Comparison of ENCODE assay signal across 8 mouse cellular contexts in genomic region chr17:84419326-84420275, GRCm38 (mm10). TPM values are rescaled to one million over a fixed set of nuclear protein-coding genes. Genes with fewer than 3 reads are reported as not detected.
DNase-seq lines count a peak whose midpoint lies in the region; ATAC-seq and TF ChIP-seq lines count a peak whose summit lies in the region.

No protein-coding gene starts in this region.

- H3K27me3 ChIP-seq in kidney, embryonic 15.5 days = no peaks in the 10 kb centered on the region
- H3K27me3 ChIP-seq in kidney, adult 2 months (replicated peaks; ENCODE audit: control insufficient read depth, insufficient read depth, low read length) = no peaks in the 10 kb centered on the region
- H3K27me3 ChIP-seq in intestine, embryonic 16.5 days (replicated peaks; ENCODE audit: control insufficient read depth, insufficient read depth, low read length) = no peaks in the 10 kb centered on the region
- no peaks in the 10 kb centered on the region for H3K27me3 ChIP-seq in lung, embryonic 16.5 days (ENCODE audit: control insufficient read depth, insufficient read depth, low read depth, low read length)

- no peak for DNase-seq in kidney, adult 2 months
- DNase-seq in brain, embryonic 14.5 days (ENCODE audit: low read depth) = peak; percentile 38
- DNase-seq in thymus, postnatal 10 days (ENCODE audit: low spot score in 2 of 2) = peak; percentile 16 to 34
- DNase-seq in yolk sac, embryonic 10.5 days (ENCODE audit: low spot score) = no peak
- no peak for DNase-seq in adrenal gland, postnatal 4 days (ENCODE audit: low spot score in 2 of 2)

- H3K4me3 ChIP-seq in kidney, embryonic 15.5 days (replicated peaks) = no peak overlapping the region
- no peak overlapping the region for H3K4me3 ChIP-seq in kidney, adult 2 months (ENCODE audit: insufficient read depth, low read depth, low read length)
- H3K4me3 ChIP-seq in intestine, embryonic 16.5 days (ENCODE audit: low read length) = no peak overlapping the region
- H3K4me3 ChIP-seq in lung, embryonic 16.5 days (ENCODE audit: low read length) = no peak overlapping the region

- ATAC-seq in kidney, embryonic 15.5 days (replicated peaks; ENCODE audit: low FRiP score) = peak; percentile 71
- peak; percentile 36; the same call in 1 of the 2 replicates for ATAC-seq in intestine, embryonic 16.5 days
- ATAC-seq in lung, embryonic 16.5 days (ENCODE audit: low read depth) = peak; percentile 87; the same call in 1 of the 2 replicates

- H3K4me2 ChIP-seq in kidney, embryonic 15.5 days = no peak overlapping the region
- no peak overlapping the region for H3K4me2 ChIP-seq in intestine, embryonic 16.5 days (ENCODE audit: low read depth, low read length)
- H3K4me2 ChIP-seq in lung, embryonic 16.5 days (ENCODE audit: low read depth, low read length) = no peak overlapping the region

- H3K9ac ChIP-seq in kidney, embryonic 15.5 days = no peak overlapping the region
- no peak overlapping the region for H3K9ac ChIP-seq in intestine, embryonic 16.5 days (ENCODE audit: low read depth, low read length)
- peak overlapping the region; percentile 22; the same call in 1 of the 2 replicates for H3K9ac ChIP-seq in lung, embryonic 16.5 days (ENCODE audit: low read length)

- H3K4me1 ChIP-seq in kidney, embryonic 15.5 days = peaks cover 9% of the 10 kb centered on the region
- no peaks in the 10 kb centered on the region for H3K4me1 ChIP-seq in kidney, adult 2 months (ENCODE audit: control insufficient read depth, insufficient read depth, low read length)
- peaks cover 5% of the 10 kb centered on the region for H3K4me1 ChIP-seq in intestine, embryonic 16.5 days (ENCODE audit: control insufficient read depth, insufficient read depth, low read length)
- peaks cover 9% of the 10 kb centered on the region for H3K4me1 ChIP-seq in lung, embryonic 16.5 days (replicated peaks; ENCODE audit: control insufficient read depth, insufficient read depth, low read length)

- H3K36me3 ChIP-seq in kidney, embryonic 15.5 days = peaks cover 51% of the 10 kb centered on the region
- peaks cover 3% of the 10 kb centered on the region for H3K36me3 ChIP-seq in kidney, adult 2 months (ENCODE audit: control insufficient read depth, insufficient read depth, low read length)
- peaks cover 8% of the 10 kb centered on the region for H3K36me3 ChIP-seq in intestine, embryonic 16.5 days (ENCODE audit: control insufficient read depth, insufficient read depth, low read length)
- peaks cover 10% of the 10 kb centered on the region for H3K36me3 ChIP-seq in lung, embryonic 16.5 days (ENCODE audit: control insufficient read depth, insufficient read depth, low read length)

- no peak for TF ChIP-seq CTCF in kidney, adult 2 months (conservative IDR thresholded peaks at IDR 0.05; ENCODE audit: insufficient read depth, insufficient read length, low read depth, low read length)
- TF ChIP-seq CTCF in brain, embryonic 14.5 days (IDR thresholded peaks at IDR 0.05; ENCODE audit: borderline replicate concordance, extremely low read depth, insufficient read depth, insufficient read length) = no peak

- WGBS in kidney, embryonic 15.5 days = 60% methylated on average over 11 of the region's 11 CpGs
- 68% methylated on average over 11 of the region's 11 CpGs for WGBS in kidney, adult 2 months
- WGBS in intestine, embryonic 16.5 days = 42% methylated on average over 11 of the region's 11 CpGs
- WGBS in lung, embryonic 16.5 days = 42% methylated on average over 11 of the region's 11 CpGs

- no peaks in the 10 kb centered on the region for H3K9me3 ChIP-seq in kidney, embryonic 15.5 days (replicated peaks)
- no peaks in the 10 kb centered on the region for H3K9me3 ChIP-seq in intestine, embryonic 16.5 days (ENCODE audit: control insufficient read depth, low read length)
- no peaks in the 10 kb centered on the region for H3K9me3 ChIP-seq in lung, embryonic 16.5 days (ENCODE audit: control insufficient read depth, low read length)

- H3K27ac ChIP-seq in kidney, embryonic 15.5 days = peak overlapping the region; percentile 75
- no peak overlapping the region for H3K27ac ChIP-seq in kidney, adult 2 months (ENCODE audit: insufficient read depth, low read depth, low read length)
- H3K27ac ChIP-seq in intestine, embryonic 16.5 days (ENCODE audit: low read length) = peak overlapping the region; percentile 77
- H3K27ac ChIP-seq in lung, embryonic 16.5 days (ENCODE audit: low read length) = peak overlapping the region; percentile 81

- no peak for TF ChIP-seq POLR2A in kidney, adult 2 months (IDR thresholded peaks at IDR 0.05; ENCODE audit: low read depth, low read length)
- no peak for TF ChIP-seq POLR2A in brain, embryonic 14.5 days (IDR thresholded peaks at IDR 0.05; ENCODE audit: borderline replicate concordance, extremely low read depth, insufficient read depth, insufficient read length, poor library complexity, severe bottlenecking)

RNA-seq across cellular contexts. Expression of gene Thada, which starts 46.4 kb away (rescaled TPM):
- 10.3 and 10.4 TPM in 2 replicates for polyA plus RNA-seq in kidney, embryonic 15.5 days (2015; fragmentation: Nextera tagmentation; extraction: Ambion mirVana)
- 9.4 and 10.1 TPM in 2 replicates for polyA plus RNA-seq in kidney, adult 2 months (2012; rRNA removed)
- 6.5 and 10.2 TPM in 2 replicates for polyA plus RNA-seq in brain, embryonic 14.5 days (2012; rRNA removed)
- 4.3 and 5.3 TPM in 2 replicates for polyA plus RNA-seq in intestine, embryonic 16.5 days (2015; fragmentation: Nextera tagmentation; extraction: Ambion mirVana)
- 7.8 and 8.6 TPM in 2 replicates for polyA plus RNA-seq in lung, embryonic 16.5 days (2015; fragmentation: Nextera tagmentation; extraction: Ambion mirVana)
- 10 to 100 TPM; 18.2 to 20.7 TPM for total RNA-seq in adrenal gland, postnatal 4 days (2021)

Comparison
In these comparisons a context has a peak if more than half of its experiments do, and no peak if none do; other contexts are left out.
1. ATAC-seq: peak in every context shown above with its lines; median percentile 87 in lung, embryonic 16.5 days; 71 in kidney, embryonic 15.5 days; 36 in intestine, embryonic 16.5 days.
2. DNase-seq: peak in brain, embryonic 14.5 days (single experiment) and thymus, postnatal 10 days (2 of 2); none in kidney, adult 2 months (single experiment), yolk sac, embryonic 10.5 days (single experiment) and adrenal gland, postnatal 4 days (0 of 2).